Mouse (Mus musculus) neural tube, embryonic 15.5 days (tissue): Measurements from ENCODE around the gene Sidt2. TPM values are rescaled to one million over a fixed set of nuclear protein-coding genes. Genes with fewer than 3 reads are reported as not detected.
A peak's percentile ranks its signal among the peaks of the same experiment; 100 is the strongest.

Experiments
- ATAC-seq: fragments of 200-750 bp; cut with Nextera tagmentation; 2 replicates; pipeline ENCODE4 v1.8.0; 2017; ENCODE audit warnings: mild to moderate bottlenecking, moderate TSS enrichment, moderate library complexity; ENCODE audit not compliant: low FRiP score
- H3K27ac ChIP-seq: fragments of 300-500 bp; sonication (generic); replicated peaks from 2 replicates; pipeline ENCODE4 v1.5.1; 2015; ENCODE audit warnings: mild to moderate bottlenecking, inconsistent platforms
- H3K27me3 ChIP-seq: fragments of 300-500 bp; sonication (generic); replicated peaks from 2 replicates; pipeline ENCODE4 v1.6.1; 2015; ENCODE audit warnings: inconsistent platforms
- H3K36me3 ChIP-seq: fragments of 300-500 bp; sonication (generic); 2 replicates; pipeline ENCODE4 v1.6.1; 2015; ENCODE audit warnings: inconsistent platforms
- H3K4me1 ChIP-seq: fragments of 300-500 bp; sonication (generic); 2 replicates; pipeline ENCODE4 v1.6.1; 2015; ENCODE audit warnings: inconsistent platforms
- H3K4me2 ChIP-seq: fragments of 300-500 bp; sonication (generic); 2 replicates; pipeline ENCODE4 v1.6.1; 2015; ENCODE audit warnings: inconsistent platforms, mild to moderate bottlenecking, moderate library complexity
- H3K4me3 ChIP-seq: fragments of 300-500 bp; sonication (generic); replicated peaks from 2 replicates; pipeline ENCODE4 v1.5.1; 2015; ENCODE audit warnings: mild to moderate bottlenecking, inconsistent platforms
- H3K9ac ChIP-seq: fragments of 300-500 bp; sonication (generic); replicated peaks from 2 replicates; pipeline ENCODE4 v1.6.1; 2015; ENCODE audit warnings: mild to moderate bottlenecking, inconsistent platforms
- H3K9me3 ChIP-seq: fragments of 300-500 bp; sonication (generic); replicated peaks from 2 replicates; pipeline ENCODE4 v1.6.1; 2016; ENCODE audit warnings: inconsistent platforms
- WGBS: fragments of 180-500 bp; shearing (Covaris S2); methylation state at CpG from one replicate; pipeline ENCODE4 v1.1.7; 2015; ENCODE audit warnings: mixed read lengths; 5-methylcytosine and 5-hydroxymethylcytosine counted together
- microRNA-seq: library from miRNA; unstranded; fragments of <30 nt; microRNA quantifications from one replicate; pipeline ENCODE4, GENCODE M21; 2017
- polyA plus RNA-seq: library from polyadenylated mRNA; unstranded; fragments of >200 nt; fragmentation: Nextera tagmentation; extraction: Ambion mirVana; gene quantifications from 2 replicates; pipeline ENCODE4 v1.2.1, GENCODE M21; 2015

Gene Sidt2
- polyA plus RNA-seq, 1 experiment from 2014 or later = 49.2 TPM

GRCm38 (mm10) chr9:45905196-45905595, 49.9 kb downstream of the Sidt2 start:
- H3K27me3 ChIP-seq = no peaks in the 10 kb centered on the region
- H3K9me3 ChIP-seq = no peaks in the 10 kb centered on the region
- peak overlapping the region; percentile 98; the same call in 1 of the 2 replicates for H3K27ac ChIP-seq
- WGBS = 56% methylated on average over 4 of the region's 4 CpGs
- peaks cover 34% of the 10 kb centered on the region for H3K36me3 ChIP-seq
- peak overlapping the region; percentile 87 for H3K4me3 ChIP-seq
- H3K4me1 ChIP-seq = peaks cover 31% of the 10 kb centered on the region
- peak overlapping the region; percentile 74 for H3K4me2 ChIP-seq
- ATAC-seq = no peak
- peak overlapping the region; percentile 98 for H3K9ac ChIP-seq

DNA sequence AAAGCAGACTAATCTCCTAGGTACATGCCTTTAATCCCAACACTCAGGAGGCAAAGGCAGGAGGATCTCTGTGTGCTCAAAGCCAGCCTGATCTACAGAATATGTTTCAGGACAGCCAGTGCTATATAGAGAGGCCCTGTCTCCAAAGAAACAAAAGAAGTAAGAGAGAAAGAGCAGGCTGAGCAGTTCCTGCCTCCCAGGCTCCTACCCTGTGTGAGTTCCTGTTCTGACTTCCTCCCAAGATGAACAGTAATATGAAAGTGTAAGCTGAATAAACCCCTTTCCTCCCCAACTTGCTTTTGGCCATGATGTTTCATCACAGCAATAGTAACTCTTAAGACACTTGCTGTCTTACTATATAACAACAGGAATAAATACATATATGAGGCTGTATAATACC, 61.4 kb downstream of the Sidt2 start:
- Histone ChIP-seq H3K36me3 (peaks cover 86% of the 10 kb centered on the region), H3K9ac (no peak overlapping the region), H3K4me2 (no peak overlapping the region), H3K9me3 (no peaks in the 10 kb centered on the region), H3K4me3 (no peak overlapping the region), H3K27me3 (no peaks in the 10 kb centered on the region), H3K4me1 (no peaks in the 10 kb centered on the region), H3K27ac (no peak overlapping the region)
- ATAC-seq = no peak

Small RNA genes within 50 kb of the gene (microRNA-seq; reads per million reads assigned to microRNA genes)
- not detected for gene Mir7087

Other genes starting within 250 kb of the Sidt2 start
- 12.9 and 16.3 TPM in 2 replicates for gene Cep164, start 126.6 kb downstream of the Sidt2 start, polyA plus RNA-seq
- gene Bace1, start 116.7 kb downstream of the Sidt2 start, polyA plus RNA-seq = 43.3 and 49.3 TPM in 2 replicates
- 25.0 and 25.8 TPM in 2 replicates for gene Pcsk7, start 48.8 kb downstream of the Sidt2 start, polyA plus RNA-seq
- 77.0 and 83.6 TPM in 2 replicates for gene Rnf214, start 48.3 kb downstream of the Sidt2 start, polyA plus RNA-seq
- 8.5 and 44.8 TPM in 2 replicates for gene Tagln, start 19.2 kb downstream of the Sidt2 start, polyA plus RNA-seq
- gene Pafah1b2, start 57.4 kb upstream of the Sidt2 start, polyA plus RNA-seq = 250 and 251 TPM in 2 replicates
- 9.5 and 9.9 TPM in 2 replicates for gene Sik3, start 57.6 kb upstream of the Sidt2 start, polyA plus RNA-seq